Mouse (Mus musculus): ENCODE data around the gene Sirt7. TPM values are rescaled to one million over a fixed set of nuclear protein-coding genes. Genes with fewer than 3 reads are reported as not detected.

The Sirt7 gene
- total RNA-seq, 1 experiment = 29.4 TPM

DNA sequence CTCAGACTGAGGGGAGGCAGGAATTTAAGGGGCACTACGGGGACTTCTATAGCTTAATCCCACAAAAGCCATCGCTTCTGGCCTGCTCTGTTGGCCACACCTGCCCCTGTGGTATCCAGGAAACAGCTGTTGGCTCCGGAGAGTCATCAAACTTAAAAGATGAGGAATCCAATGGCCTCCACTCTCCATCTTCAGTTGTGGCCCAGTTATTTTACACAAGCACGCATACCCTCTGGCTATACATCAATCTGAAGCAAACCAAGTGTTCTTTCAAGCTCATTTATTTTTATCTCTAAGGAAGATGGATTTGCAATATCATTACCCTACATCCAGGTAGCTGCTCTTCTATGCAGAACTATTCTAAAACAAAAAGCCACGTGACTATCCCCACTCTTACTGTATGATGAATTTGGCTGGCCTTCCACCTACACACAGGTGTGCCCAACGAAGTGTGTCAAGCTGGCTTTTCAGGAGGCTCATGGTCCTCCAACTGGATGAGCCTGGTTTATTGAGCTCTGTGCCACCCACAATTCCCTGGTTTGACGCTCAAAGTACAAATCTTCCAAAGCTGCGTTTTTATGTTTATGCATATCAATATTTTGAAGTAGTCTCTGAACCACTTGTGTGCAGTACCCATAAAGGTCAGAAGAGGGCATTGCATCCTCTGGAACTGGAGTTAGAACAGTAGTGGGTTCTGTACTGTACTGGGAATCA, 42.6 kb downstream of the Sirt7 start:
- TF ChIP-seq HCFC1 (IDR thresholded peaks at IDR 0.05; ENCODE audit: borderline replicate concordance, insufficient read depth, low read length) (no peak), MAFK (IDR thresholded peaks at IDR 0.05; ENCODE audit: insufficient read depth, low read depth, low read length) (no peak), ZC3H11A (IDR thresholded peaks at IDR 0.05; ENCODE audit: borderline replicate concordance, low read depth, low read length) (no peak), CHD2 (IDR thresholded peaks at IDR 0.05; ENCODE audit: low read depth, low read length) (no peak), ZNF384 (IDR thresholded peaks at IDR 0.05; ENCODE audit: low read depth, low read length) (no peak)
- peak overlapping the region; percentile 95 for H3K9ac ChIP-seq (ENCODE audit: insufficient read depth, low read depth, low read length, poor library complexity, severe bottlenecking)
- peaks cover 3 to 21% of the 10 kb centered on the region in 2 experiments for H3K4me1 ChIP-seq (ENCODE audit: control insufficient read depth in 2 of 2, insufficient read depth in 2 of 2, low read length in 2 of 2, poor library complexity in 1 of 2)
- no peaks in the 10 kb centered on the region for H3K9me3 ChIP-seq (ENCODE audit: control insufficient read depth, insufficient read depth, low read depth, low read length)
- in situ Hi-C loops (cut with MboI; ENCODE audit: low sequenced_read_pairs in 2 of 2, unreplicated experiment in 2 of 2) = no loop called here
- peaks cover 38% of the 10 kb centered on the region for H3K36me3 ChIP-seq (ENCODE audit: control insufficient read depth, insufficient read depth, low read length, poor library complexity, severe bottlenecking)
- H3K27ac ChIP-seq (ENCODE audit: insufficient read depth, low read depth, low read length, poor library complexity, severe bottlenecking) = peak overlapping the region; percentile 98
- H3K4me3 ChIP-seq (ENCODE audit: insufficient read depth in 1 of 2, low read depth in 1 of 2, low read length in 2 of 2, poor library complexity in 1 of 2, severe bottlenecking in 1 of 2) = peak overlapping the region; percentile 70 to 88
- DNase-seq (ENCODE audit: low read depth, low spot score) = no peak

DNA sequence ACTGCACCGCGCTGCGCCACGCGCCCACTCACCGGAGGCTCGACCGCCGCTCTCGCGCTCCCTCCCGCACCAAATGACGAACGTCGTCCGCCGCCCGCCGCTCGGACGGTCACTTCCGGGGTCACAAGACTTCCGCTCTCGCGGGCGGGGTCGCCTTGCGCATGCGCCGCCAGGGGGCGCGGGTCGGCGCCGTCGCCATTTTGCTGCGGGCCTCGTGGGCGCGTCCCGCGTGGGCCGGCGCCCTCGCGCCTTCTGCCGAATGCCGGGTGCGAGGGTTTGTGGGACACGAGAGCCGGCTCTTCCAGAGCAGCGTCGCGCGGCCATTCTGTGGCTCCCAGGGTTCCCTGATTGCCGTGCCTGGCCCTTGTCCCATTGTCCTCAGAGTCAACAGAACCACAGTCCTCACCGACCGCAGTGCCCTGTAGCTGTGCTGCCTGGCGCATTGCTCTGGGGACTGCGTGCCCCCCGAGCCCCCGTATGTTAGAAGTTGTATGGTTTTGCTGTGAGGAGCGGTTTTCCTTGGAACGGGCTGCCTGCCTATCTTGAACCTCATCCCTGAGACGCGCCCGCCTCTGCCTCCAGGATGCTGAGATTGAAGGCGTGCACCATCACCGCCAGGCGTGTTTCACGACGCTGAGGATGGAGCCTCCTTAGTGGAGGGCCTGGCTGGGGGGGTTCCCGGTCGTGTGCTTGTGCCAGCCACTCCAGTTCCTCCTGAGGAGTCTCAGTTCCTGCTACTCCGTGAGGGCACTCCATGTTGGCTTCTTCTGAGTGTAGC, 43.4 kb downstream of the Sirt7 start, which contains the start of gene Arhgdia:
TSS of gene Arhgdia (minus strand) at position 135 of the 778 bp plus-strand sequence.
- Histone ChIP-seq H3K27ac (ENCODE audit: insufficient read depth, low read depth, low read length, poor library complexity, severe bottlenecking) (peak within 1 kb of the TSS; percentile 98), H3K9me3 (ENCODE audit: control insufficient read depth, insufficient read depth, low read depth, low read length) (no peaks in the 10 kb centered on the region), H3K4me1 (ENCODE audit: control insufficient read depth in 2 of 2, insufficient read depth in 2 of 2, low read length in 2 of 2, poor library complexity in 1 of 2) (peaks cover 3 to 21% of the 10 kb centered on the region in 2 experiments), H3K36me3 (ENCODE audit: control insufficient read depth, insufficient read depth, low read length, poor library complexity, severe bottlenecking) (peaks cover 33% of the 10 kb centered on the region), H3K9ac (ENCODE audit: insufficient read depth, low read depth, low read length, poor library complexity, severe bottlenecking) (peak within 1 kb of the TSS; percentile 95), H3K4me3 (ENCODE audit: insufficient read depth in 1 of 2, low read depth in 1 of 2, low read length in 2 of 2, poor library complexity in 1 of 2, severe bottlenecking in 1 of 2) (peak within 1 kb of the TSS; percentile 88 to 89)
- DNase-seq (ENCODE audit: low read depth, low spot score) = no peak
- TF ChIP-seq ZNF384 (IDR thresholded peaks at IDR 0.05; ENCODE audit: low read depth, low read length) (no peak), HCFC1 (IDR thresholded peaks at IDR 0.05; ENCODE audit: borderline replicate concordance, insufficient read depth, low read length) (peak; percentile 42; the same call in 1 of the 2 replicates)
- in situ Hi-C loops (cut with MboI; ENCODE audit: low sequenced_read_pairs in 2 of 2, unreplicated experiment in 2 of 2) = no loop called here

DNA sequence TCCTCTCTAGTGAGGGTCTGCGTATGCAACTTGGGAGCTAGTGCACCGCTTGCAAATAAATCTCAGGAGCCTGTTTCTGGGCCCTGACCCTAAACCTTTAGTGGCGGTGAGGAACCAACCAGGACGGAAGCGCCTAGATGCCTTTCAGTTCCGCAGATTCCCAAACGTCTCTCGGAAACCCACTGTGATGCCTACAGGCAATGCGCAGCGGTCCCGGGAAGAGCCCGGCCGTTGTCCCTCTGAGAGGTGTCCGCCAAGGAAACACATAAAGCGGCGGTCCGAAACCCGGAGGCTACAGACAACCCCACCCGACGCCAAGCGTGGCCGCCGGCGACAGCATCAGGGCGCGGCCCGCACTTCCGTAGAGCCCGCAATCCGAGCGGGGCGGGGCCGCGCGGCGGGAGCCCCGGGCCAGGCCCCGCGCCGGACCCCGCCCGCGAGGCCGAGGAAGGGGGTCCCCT, 44.1 kb downstream of the Sirt7 start:
- peak overlapping the region; percentile 88 to 89 for H3K4me3 ChIP-seq (ENCODE audit: insufficient read depth in 1 of 2, low read depth in 1 of 2, low read length in 2 of 2, poor library complexity in 1 of 2, severe bottlenecking in 1 of 2)
- H3K27ac ChIP-seq (ENCODE audit: insufficient read depth, low read depth, low read length, poor library complexity, severe bottlenecking) = peak overlapping the region; percentile 98
- peaks cover 3 to 21% of the 10 kb centered on the region in 2 experiments for H3K4me1 ChIP-seq (ENCODE audit: control insufficient read depth in 2 of 2, insufficient read depth in 2 of 2, low read length in 2 of 2, poor library complexity in 1 of 2)
- in situ Hi-C loops (cut with MboI; ENCODE audit: low sequenced_read_pairs in 2 of 2, unreplicated experiment in 2 of 2) = no loop called here
- peak overlapping the region; percentile 95 for H3K9ac ChIP-seq (ENCODE audit: insufficient read depth, low read depth, low read length, poor library complexity, severe bottlenecking)
- TF ChIP-seq HCFC1 (IDR thresholded peaks at IDR 0.05; ENCODE audit: borderline replicate concordance, insufficient read depth, low read length) = no peak
- TF ChIP-seq MAFK (IDR thresholded peaks at IDR 0.05; ENCODE audit: insufficient read depth, low read depth, low read length) = no peak
- TF ChIP-seq ZC3H11A (IDR thresholded peaks at IDR 0.05; ENCODE audit: borderline replicate concordance, low read depth, low read length) = no peak
- TF ChIP-seq CHD2 (IDR thresholded peaks at IDR 0.05; ENCODE audit: low read depth, low read length) = no peak
- no peak for TF ChIP-seq ZNF384 (IDR thresholded peaks at IDR 0.05; ENCODE audit: low read depth, low read length)
- H3K36me3 ChIP-seq (ENCODE audit: control insufficient read depth, insufficient read depth, low read length, poor library complexity, severe bottlenecking) = peaks cover 30% of the 10 kb centered on the region
- no peak for DNase-seq (ENCODE audit: low read depth, low spot score)
- no peaks in the 10 kb centered on the region for H3K9me3 ChIP-seq (ENCODE audit: control insufficient read depth, insufficient read depth, low read depth, low read length)

DNA sequence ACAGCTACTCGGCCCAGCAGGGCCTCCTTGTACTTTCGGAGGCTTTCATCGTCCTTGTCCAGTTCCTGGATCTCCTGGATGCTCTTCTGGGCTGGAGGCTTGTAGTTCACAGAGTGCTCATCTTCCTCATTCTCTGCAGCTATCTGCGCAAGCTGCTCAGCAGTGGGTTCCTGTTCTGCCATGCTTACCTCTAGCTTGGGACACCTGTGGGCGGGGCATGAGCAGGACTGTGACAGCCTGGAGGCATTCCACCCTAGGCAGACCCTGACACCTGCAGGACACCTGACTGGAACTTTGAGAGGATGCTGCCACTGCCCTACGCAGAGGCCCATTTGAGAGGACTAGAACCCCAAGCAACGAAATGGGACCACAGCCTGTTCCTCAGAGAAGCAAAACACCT, 44.9 kb downstream of the Sirt7 start:
- DNase-seq (ENCODE audit: low read depth, low spot score) = no peak
- TF ChIP-seq CHD2 (IDR thresholded peaks at IDR 0.05; ENCODE audit: low read depth, low read length) (no peak), ZC3H11A (IDR thresholded peaks at IDR 0.05; ENCODE audit: borderline replicate concordance, low read depth, low read length) (no peak), MAFK (IDR thresholded peaks at IDR 0.05; ENCODE audit: insufficient read depth, low read depth, low read length) (no peak), ZNF384 (IDR thresholded peaks at IDR 0.05; ENCODE audit: low read depth, low read length) (no peak), HCFC1 (IDR thresholded peaks at IDR 0.05; ENCODE audit: borderline replicate concordance, insufficient read depth, low read length) (no peak)
- H3K36me3 ChIP-seq (ENCODE audit: control insufficient read depth, insufficient read depth, low read length, poor library complexity, severe bottlenecking) = peaks cover 29% of the 10 kb centered on the region
- H3K4me3 ChIP-seq (ENCODE audit: insufficient read depth in 1 of 2, low read depth in 1 of 2, low read length in 2 of 2, poor library complexity in 1 of 2, severe bottlenecking in 1 of 2) = peak overlapping the region; percentile 88 to 89
- H3K27ac ChIP-seq (ENCODE audit: insufficient read depth, low read depth, low read length, poor library complexity, severe bottlenecking) = peak overlapping the region; percentile 98; the same call in 1 of the 2 replicates
- H3K9me3 ChIP-seq (ENCODE audit: control insufficient read depth, insufficient read depth, low read depth, low read length) = no peaks in the 10 kb centered on the region
- in situ Hi-C loops (cut with MboI; ENCODE audit: low sequenced_read_pairs in 2 of 2, unreplicated experiment in 2 of 2) = no loop called here
- peaks cover 3 to 21% of the 10 kb centered on the region in 2 experiments for H3K4me1 ChIP-seq (ENCODE audit: control insufficient read depth in 2 of 2, insufficient read depth in 2 of 2, low read length in 2 of 2, poor library complexity in 1 of 2)
- peak overlapping the region; percentile 95 for H3K9ac ChIP-seq (ENCODE audit: insufficient read depth, low read depth, low read length, poor library complexity, severe bottlenecking)
